Mouse (Mus musculus) small intestine, adult 2 months (tissue): Measurements from ENCODE around the gene Bcar1.

Experiments
- CTCF ChIP-seq: fragments of 200-500 bp; IDR thresholded peaks from 2 replicates; pipeline ENCODE4 v1.5.1; 2012; ENCODE audit warnings: low read depth, mild to moderate bottlenecking, control low read depth, inconsistent platforms, low read length, moderate library complexity, mixed read lengths; ENCODE audit not compliant: insufficient replicate concordance, insufficient read length; ENCODE audit errors: extremely low read depth
- POLR2A ChIP-seq: fragments of 200-500 bp; IDR thresholded peaks from 2 replicates; pipeline ENCODE4 v1.6.1; 2012; ENCODE audit warnings: low read depth, mild to moderate bottlenecking, control low read depth, inconsistent platforms, low read length, moderate library complexity

- TF ChIP-seq POLR2A (no peak), CTCF (no peak)
Observed at GRCm38 (mm10) chr8:111705699-111706098, 37.9 kb downstream of the Bcar1 start.
